Mouse (Mus musculus) myocyte (in vitro differentiated cells): ENCODE results near the gene Lrrc66.

Experiments
- CEBPB ChIP-seq: IDR thresholded peaks from 2 replicates; pipeline ENCODE4 v1.6.1; 2011; ENCODE audit warnings: mild to moderate bottlenecking, moderate library complexity; ENCODE audit not compliant: poor library complexity, insufficient read depth, severe bottlenecking
- POLR2A ChIP-seq: IDR thresholded peaks from one replicate; pipeline ENCODE4 v1.6.1; 2011; ENCODE audit warnings: low read depth, mild to moderate bottlenecking, control low read depth, moderate library complexity; ENCODE audit not compliant: insufficient read length
- POLR2AphosphoS2 ChIP-seq: IDR thresholded peaks from one replicate; pipeline ENCODE4 v1.6.1; 2011; ENCODE audit warnings: low read depth, control low read depth; ENCODE audit not compliant: insufficient read length
- REST ChIP-seq: IDR thresholded peaks from one replicate; pipeline ENCODE4 v1.6.1; 2011; ENCODE audit warnings: mild to moderate bottlenecking, control low read depth, moderate library complexity; ENCODE audit not compliant: insufficient read depth, insufficient read length
- SRF ChIP-seq: IDR thresholded peaks from one replicate; pipeline ENCODE4 v1.6.1; 2011; ENCODE audit warnings: low read depth; ENCODE audit not compliant: control insufficient read depth, insufficient read length
- TCF12 ChIP-seq: IDR thresholded peaks from one replicate; pipeline ENCODE4 v1.6.1; 2011; ENCODE audit warnings: mild to moderate bottlenecking, control low read depth; ENCODE audit not compliant: poor library complexity, insufficient read depth, severe bottlenecking
- TCF3 ChIP-seq: IDR thresholded peaks from one replicate; pipeline ENCODE4 v1.6.1; 2011; ENCODE audit warnings: low read depth, control low read depth; ENCODE audit not compliant: insufficient read length
- USF1 ChIP-seq: IDR thresholded peaks from one replicate; pipeline ENCODE4 v1.6.1; 2011; ENCODE audit warnings: low read depth, mild to moderate bottlenecking, control low read depth, moderate library complexity

- no peak for TF ChIP-seq USF1
- TF ChIP-seq POLR2A, result no peak
- no peak for TF ChIP-seq TCF12
- no peak for TF ChIP-seq REST
- TF ChIP-seq CEBPB, result no peak
- no peak for TF ChIP-seq SRF
- TF ChIP-seq POLR2AphosphoS2, result no peak
- no peak for TF ChIP-seq TCF3
These were observed 8.7 kb upstream of the Lrrc66 start for GRCm38 (mm10) chr5:73641058-73641457.
